Mouse (Mus musculus) intestine, postnatal 0 days (tissue): Measurements from ENCODE around the gene Rgs10. TPM values are rescaled to one million over a fixed set of nuclear protein-coding genes. Genes with fewer than 3 reads are reported as not detected.
A peak's percentile ranks its signal among the peaks of the same experiment; 100 is the strongest.

Source experiments
- ATAC-seq: fragments of 200-750 bp; cut with Nextera tagmentation; 2 replicates; pipeline ENCODE4 v1.8.0; 2017; ENCODE audit warnings: mild to moderate bottlenecking, moderate TSS enrichment, moderate library complexity
- H3K27ac ChIP-seq: fragments of 300-500 bp; sonication (generic); 2 replicates; pipeline ENCODE4 v1.5.1; 2014; ENCODE audit warnings: mild to moderate bottlenecking, low read depth, low read length, moderate library complexity
- H3K27me3 ChIP-seq: fragments of 300-500 bp; sonication (generic); replicated peaks from 2 replicates; pipeline ENCODE4 v1.6.1; 2014; ENCODE audit warnings: low read length, mixed read lengths; ENCODE audit not compliant: control insufficient read depth, insufficient read depth
- H3K36me3 ChIP-seq: fragments of 300-500 bp; sonication (generic); 2 replicates; pipeline ENCODE4 v1.6.1; 2014; ENCODE audit warnings: mild to moderate bottlenecking, moderate library complexity; ENCODE audit not compliant: control insufficient read depth, insufficient read depth
- H3K4me1 ChIP-seq: fragments of 300-500 bp; sonication (generic); replicated peaks from 2 replicates; pipeline ENCODE4 v1.6.1; 2014; ENCODE audit warnings: antibody characterized with exemption, low read length, mixed read lengths; ENCODE audit not compliant: control insufficient read depth, insufficient read depth
- H3K4me2 ChIP-seq: fragments of 300-500 bp; sonication (generic); replicated peaks from 2 replicates; pipeline ENCODE4 v1.6.1; 2014; ENCODE audit warnings: low read depth, mild to moderate bottlenecking, moderate library complexity
- H3K4me3 ChIP-seq: fragments of 300-500 bp; sonication (generic); 2 replicates; pipeline ENCODE4 v1.5.1; 2014; ENCODE audit warnings: low read depth, low read length
- H3K9ac ChIP-seq: fragments of 300-500 bp; sonication (generic); 2 replicates; pipeline ENCODE4 v1.6.1; 2014; ENCODE audit warnings: mild to moderate bottlenecking, low read depth, low read length
- H3K9me3 ChIP-seq: fragments of 300-500 bp; sonication (generic); 2 replicates; pipeline ENCODE4 v1.6.1; 2016; ENCODE audit warnings: mixed run types; ENCODE audit not compliant: control insufficient read depth
- CTCF ChIP-seq: sonication (generic); IDR thresholded peaks from 2 replicates; pipeline ENCODE4 v1.5.1; 2016; ENCODE audit warnings: low read depth, mild to moderate bottlenecking, control low read depth, antibody characterized with exemption, moderate library complexity
- WGBS: fragments of 180-500 bp; shearing (Covaris S2); extraction: QIAGEN DNeasy Blood & Tissue Kit; methylation state at CpG from one replicate; pipeline ENCODE4 v1.1.7; 2014; 5-methylcytosine and 5-hydroxymethylcytosine counted together
- polyA plus RNA-seq: library from polyadenylated mRNA; unstranded; fragments of >200 nt; fragmentation: Nextera tagmentation; extraction: Ambion mirVana; gene quantifications from 2 replicates; pipeline ENCODE4 v1.2.1, GENCODE M21; 2015

The Rgs10 gene
- polyA plus RNA-seq, 1 experiment from 2014 or later, result 20.9 TPM

GRCm38 (mm10) chr7:128403128-128403527, 15.4 kb downstream of the Rgs10 start:
- Histone ChIP-seq H3K4me2 (no peak overlapping the region), H3K27me3 (no peaks in the 10 kb centered on the region), H3K4me1 (no peaks in the 10 kb centered on the region), H3K4me3 (no peak overlapping the region), H3K9me3 (no peaks in the 10 kb centered on the region), H3K36me3 (no peaks in the 10 kb centered on the region), H3K27ac (no peak overlapping the region), H3K9ac (no peak overlapping the region)
- ATAC-seq, result no peak
- WGBS, result 31% methylated on average over 10 of the region's 10 CpGs
- no peak for TF ChIP-seq CTCF

DNA sequence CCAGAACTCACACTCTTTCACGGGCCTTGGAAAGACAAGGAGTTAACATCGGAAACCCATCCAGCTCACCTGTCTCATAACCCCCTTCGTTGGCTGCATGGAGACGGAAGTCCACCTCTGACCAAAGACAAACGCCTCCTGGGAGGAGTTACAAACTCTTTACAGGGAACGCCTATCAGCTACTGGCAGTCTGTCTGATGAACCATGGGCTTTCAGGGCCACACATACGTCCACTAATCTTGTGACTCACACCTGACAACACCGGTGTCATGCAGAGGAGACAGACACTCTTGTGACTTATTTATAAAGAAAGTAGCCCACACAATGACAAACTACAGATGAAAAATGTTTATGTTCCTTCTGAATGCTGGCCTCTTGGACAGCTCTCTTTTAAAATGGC, 16.0 kb downstream of the Rgs10 start:
- Histone ChIP-seq H3K27me3 (no peaks in the 10 kb centered on the region), H3K9ac (no peak overlapping the region), H3K4me2 (no peak overlapping the region), H3K4me3 (no peak overlapping the region), H3K4me1 (no peaks in the 10 kb centered on the region), H3K36me3 (no peaks in the 10 kb centered on the region), H3K9me3 (no peaks in the 10 kb centered on the region), H3K27ac (no peak overlapping the region)
- ATAC-seq, result no peak
- WGBS, result 73% methylated on average over 8 of the region's 8 CpGs
- no peak for TF ChIP-seq CTCF

- no peaks in the 10 kb centered on the region for H3K36me3 ChIP-seq
- no peak overlapping the region for H3K4me2 ChIP-seq
- H3K27me3 ChIP-seq, result no peaks in the 10 kb centered on the region
- H3K9ac ChIP-seq, result no peak overlapping the region
- ATAC-seq, result no peak
- H3K4me3 ChIP-seq, result no peak overlapping the region
- H3K4me1 ChIP-seq, result no peaks in the 10 kb centered on the region
- TF ChIP-seq CTCF, result no peak
- H3K27ac ChIP-seq, result no peak overlapping the region
- 70% methylated on average over 4 of the region's 4 CpGs for WGBS
- no peaks in the 10 kb centered on the region for H3K9me3 ChIP-seq
Observed at GRCm38 (mm10) chr7:128398664-128399063, 19.9 kb downstream of the Rgs10 start.

DNA sequence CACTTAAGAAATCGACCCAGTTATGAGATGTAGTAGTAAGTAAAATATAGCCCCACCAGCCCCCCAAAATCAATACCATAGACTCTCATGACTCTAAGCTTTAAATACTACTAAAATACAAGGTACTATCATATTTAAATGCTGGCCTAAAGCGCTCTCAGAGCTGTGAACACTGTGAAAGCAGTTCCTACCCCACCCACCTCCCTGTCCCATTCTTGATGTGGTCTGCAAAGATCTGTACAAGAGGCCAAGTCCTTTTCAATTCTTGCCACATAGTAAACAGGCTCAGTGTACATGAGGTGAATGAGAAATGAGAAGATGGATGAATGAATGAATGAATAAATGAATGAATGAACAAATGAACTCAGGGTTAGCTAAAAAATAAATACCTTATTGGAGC, 21.5 kb downstream of the Rgs10 start:
- no peaks in the 10 kb centered on the region for H3K4me1 ChIP-seq
- H3K4me2 ChIP-seq, result no peak overlapping the region
- H3K9me3 ChIP-seq, result no peaks in the 10 kb centered on the region
- no peak overlapping the region for H3K27ac ChIP-seq
- ATAC-seq, result no peak
- no peak for TF ChIP-seq CTCF
- H3K9ac ChIP-seq, result no peak overlapping the region
- 63% methylated on average over 2 of the region's 2 CpGs for WGBS
- no peaks in the 10 kb centered on the region for H3K36me3 ChIP-seq
- H3K4me3 ChIP-seq, result no peak overlapping the region
- no peaks in the 10 kb centered on the region for H3K27me3 ChIP-seq

GRCm38 (mm10) chr7:128393756-128394155, 24.8 kb downstream of the Rgs10 start:
- H3K4me1 ChIP-seq, result no peaks in the 10 kb centered on the region
- no peaks in the 10 kb centered on the region for H3K27me3 ChIP-seq
- no peak overlapping the region for H3K9ac ChIP-seq
- no peaks in the 10 kb centered on the region for H3K36me3 ChIP-seq
- no peak overlapping the region for H3K27ac ChIP-seq
- no peak for TF ChIP-seq CTCF
- H3K4me3 ChIP-seq, result no peak overlapping the region
- no peak overlapping the region for H3K4me2 ChIP-seq
- no peak for ATAC-seq
- WGBS, result 46% methylated on average over 4 of the region's 4 CpGs
- H3K9me3 ChIP-seq, result no peaks in the 10 kb centered on the region

- Histone ChIP-seq H3K27ac (0 out of 2 replicates have a peak overlapping the region, but pooled peaks have one; percentile 15), H3K9ac (no peak overlapping the region), H3K4me2 (no peak overlapping the region), H3K4me3 (no peak overlapping the region), H3K4me1 (no peaks in the 10 kb centered on the region), H3K27me3 (no peaks in the 10 kb centered on the region), H3K36me3 (no peaks in the 10 kb centered on the region), H3K9me3 (no peaks in the 10 kb centered on the region)
- 49% methylated on average over 5 of the region's 5 CpGs for WGBS
- no peak for TF ChIP-seq CTCF
- no peak for ATAC-seq
Observed at GRCm38 (mm10) chr7:128392972-128393314, 25.6 kb downstream of the Rgs10 start.
